Mouse (Mus musculus) left cerebral cortex, adult 8-10 months (tissue): ENCODE data around the gene Rasa1. TPM values are rescaled to one million over a fixed set of nuclear protein-coding genes. Genes with fewer than 3 reads are reported as not detected.

Experiments used
- total RNA-seq, 4 experiments: library from RNA; stranded (reverse); gene quantifications; 2 replicates each; pipeline ENCODE4 v1.2.4; 2022

The Rasa1 gene
- total RNA-seq, 4 experiments from 2014 or later = 46.0 to 63.9 (median 52.8) TPM

Other genes starting within 250 kb of the Rasa1 start
- gene Ccnh, start 99.7 kb downstream of the Rasa1 start, total RNA-seq = 10 to 100 TPM; 45.6 to 62.4 (median 51.3) TPM